Mouse (Mus musculus): ENCODE measurements around the gene Gm21708.
"Not testable (repeated sequence)": the region's sequence is repeated elsewhere in the genome, so short reads cannot be mapped to it uniquely, and the experiment has no call there.

The Gm21708 gene

DNA sequence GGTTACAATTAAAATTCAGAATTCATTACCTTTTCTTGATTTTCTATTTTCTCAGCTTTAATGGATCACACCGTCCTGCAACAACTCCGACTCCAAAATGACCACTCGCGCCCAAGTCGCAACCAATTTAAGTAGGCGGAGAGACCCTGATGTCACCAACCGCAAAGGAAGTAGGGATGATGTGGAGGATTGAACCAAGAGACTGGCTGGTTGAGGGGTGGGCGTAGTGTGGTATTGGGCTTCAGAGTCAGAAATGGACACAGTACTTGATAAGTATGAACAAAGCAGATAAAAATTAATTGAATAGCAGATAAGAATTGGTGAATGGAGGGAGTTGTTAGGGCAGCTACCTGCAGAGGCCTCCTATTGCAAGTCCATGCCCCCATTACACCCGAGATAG lies at the start of gene Gm21708, which contains the start of gene Gm21704:
Gm21708 (minus strand) TSS at position 101 of the 400 bp plus-strand sequence.
Gm21704 (minus strand) TSS at position 101 of the 400 bp plus-strand sequence.
- not testable (repeated sequence) for DNase-seq

All from cerebellum, postnatal 10 days (tissue).